Mouse (Mus musculus): Measurements from ENCODE around the gene Ubl5. TPM values are rescaled to one million over a fixed set of nuclear protein-coding genes. Genes with fewer than 3 reads are reported as not detected.

Gene Ubl5
- 100 to 1,000 TPM; 357 to 362 TPM for total RNA-seq (2023)

GRCm38 (mm10) chr9:20642101-20642895 is at the start of gene Ubl5:
Gene Ubl5, plus strand, starts transcription at chr9:20642878.

GRCm38 (mm10) chr9:20644360-20645081 is 1.8 kb downstream of the Ubl5 start, which contains the start of gene Fbxl12:
Gene Fbxl12, minus strand, starts transcription at chr9:20644767.

GRCm38 (mm10) chr9:20651602-20652259 is 9.1 kb downstream of the Ubl5 start, which contains the start of gene Pin1:
Gene Pin1, plus strand, starts transcription at chr9:20652095.

Other genes with a start within 250 kb of the Ubl5 start
- 10 to 100 TPM; 44.4 to 50.1 TPM for gene Zfp26, start 182.7 kb upstream of the Ubl5 start, total RNA-seq (2023)
- 10 to 100 TPM; 23.0 TPM for gene Zfp426, start 150.1 kb upstream of the Ubl5 start, total RNA-seq (2023)
- 10 to 100 TPM; 39.8 to 42.2 TPM for gene Zfp266, start 121.5 kb upstream of the Ubl5 start, total RNA-seq (2023)
- gene Zfp846, start 61.6 kb upstream of the Ubl5 start, total RNA-seq (2023) = 1 to 10 TPM; 8.9 to 9.1 TPM
- gene Fbxl12, start 1.9 kb downstream of the Ubl5 start, total RNA-seq (2023) = 10 to 100 TPM; 87.5 to 95.9 TPM
- gene Pin1, start 9.2 kb downstream of the Ubl5 start, total RNA-seq (2023) = 10 to 100 TPM; 18.0 to 18.3 TPM
- not detected for gene Olfm2, start 103.5 kb downstream of the Ubl5 start, total RNA-seq (2023)
- 1 to 10 TPM; 1.1 to 1.7 TPM for gene Col5a3, start 172.2 kb downstream of the Ubl5 start, total RNA-seq (2023)
- gene Rdh8, start 175.6 kb downstream of the Ubl5 start, total RNA-seq (2023) = not detected
- 10 to 100 TPM; 46.3 to 59.5 TPM for gene A230050P20Rik, start 225.8 kb downstream of the Ubl5 start, total RNA-seq (2023)
- 1 to 10 TPM in 1 of 2 experiments, under 1 TPM in 1; 0.71 to 1.0 TPM for gene Angptl6, start 236.8 kb downstream of the Ubl5 start, total RNA-seq (2023)
- gene Ppan, start 245.3 kb downstream of the Ubl5 start, total RNA-seq (2023) = 100 to 1,000 TPM; 123 to 133 TPM

Data from B cell, adult 67 days (primary cell).